Mouse (Mus musculus) hindbrain, embryonic 10.5 days (tissue): Measurements from ENCODE around the gene Cdk20. TPM values are rescaled to one million over a fixed set of nuclear protein-coding genes. Genes with fewer than 3 reads are reported as not detected.
"Not testable (repeated sequence)": the region's sequence is repeated elsewhere in the genome, so short reads cannot be mapped to it uniquely, and the experiment has no call there.

Experiments
- DNase-seq: peaks from one replicate; pipeline ENCODE4 v3.0.0-alpha.2; 2017; ENCODE audit warnings: low spot score
- H3K27ac ChIP-seq: fragments of 300-500 bp; sonication (generic); 2 replicates; pipeline ENCODE4 v1.5.1; 2016; ENCODE audit warnings: mild to moderate bottlenecking, moderate library complexity
- H3K27me3 ChIP-seq: fragments of 300-500 bp; sonication (generic); 2 replicates; pipeline ENCODE4 v1.6.1; 2016; ENCODE audit warnings: mild to moderate bottlenecking; ENCODE audit not compliant: poor library complexity, insufficient read depth, severe bottlenecking
- H3K36me3 ChIP-seq: fragments of 300-500 bp; sonication (generic); 2 replicates; pipeline ENCODE4 v1.6.1; 2016; ENCODE audit warnings: mild to moderate bottlenecking, moderate library complexity
- H3K4me1 ChIP-seq: fragments of 300-500 bp; sonication (generic); replicated peaks from 2 replicates; pipeline ENCODE4 v1.6.1; 2016; ENCODE audit warnings: mild to moderate bottlenecking
- H3K4me3 ChIP-seq: fragments of 300-500 bp; sonication (generic); 2 replicates; pipeline ENCODE4 v1.5.1; 2016; ENCODE audit warnings: mild to moderate bottlenecking, moderate library complexity
- H3K9me3 ChIP-seq: fragments of 300-500 bp; sonication (generic); 2 replicates; pipeline ENCODE4 v1.6.1; 2016; ENCODE audit warnings: mild to moderate bottlenecking, moderate library complexity
- WGBS: fragments of 180-500 bp; shearing (Covaris S2); methylation state at CpG from one replicate; pipeline ENCODE4 v1.1.7; 2016; 5-methylcytosine and 5-hydroxymethylcytosine counted together
- polyA plus RNA-seq: library from polyadenylated mRNA; unstranded; fragments of >200 nt; fragmentation: Nextera tagmentation; extraction: Ambion mirVana; gene quantifications from 2 replicates; pipeline ENCODE4 v1.2.1, GENCODE M21; 2016

Gene Cdk20
- polyA plus RNA-seq, 1 experiment from 2014 or later: 10.6 TPM

DNA sequence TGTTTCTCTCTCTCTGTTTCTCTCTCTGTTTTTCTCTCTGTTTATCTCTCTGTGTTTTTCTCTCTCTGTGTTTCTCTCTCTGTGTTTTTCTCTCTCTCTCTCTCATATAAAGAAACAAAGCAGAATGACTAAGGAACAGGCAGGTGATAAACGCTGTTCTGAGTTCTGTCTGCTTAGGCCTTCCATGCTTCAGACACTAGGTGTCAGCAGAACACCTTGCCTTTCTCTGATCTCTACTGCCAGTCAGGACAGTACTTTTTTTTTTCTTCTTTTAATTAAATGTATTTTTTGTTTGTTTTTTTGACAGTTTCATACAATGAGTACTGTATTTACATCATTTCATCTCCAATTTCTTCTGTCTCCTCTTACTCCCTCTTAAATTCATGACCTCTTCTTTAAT is 2.8 kb upstream of the Cdk20 start:
- WGBS: 14% methylated on average over 1 of the region's 1 CpGs
- H3K4me3 ChIP-seq: no peak overlapping the region
- H3K27ac ChIP-seq: no peak overlapping the region
- no peaks in the 10 kb centered on the region for H3K36me3 ChIP-seq
- no peak for DNase-seq
- no peaks in the 10 kb centered on the region for H3K27me3 ChIP-seq
- no peaks in the 10 kb centered on the region for H3K9me3 ChIP-seq
- H3K4me1 ChIP-seq: peaks cover 17% of the 10 kb centered on the region

DNA sequence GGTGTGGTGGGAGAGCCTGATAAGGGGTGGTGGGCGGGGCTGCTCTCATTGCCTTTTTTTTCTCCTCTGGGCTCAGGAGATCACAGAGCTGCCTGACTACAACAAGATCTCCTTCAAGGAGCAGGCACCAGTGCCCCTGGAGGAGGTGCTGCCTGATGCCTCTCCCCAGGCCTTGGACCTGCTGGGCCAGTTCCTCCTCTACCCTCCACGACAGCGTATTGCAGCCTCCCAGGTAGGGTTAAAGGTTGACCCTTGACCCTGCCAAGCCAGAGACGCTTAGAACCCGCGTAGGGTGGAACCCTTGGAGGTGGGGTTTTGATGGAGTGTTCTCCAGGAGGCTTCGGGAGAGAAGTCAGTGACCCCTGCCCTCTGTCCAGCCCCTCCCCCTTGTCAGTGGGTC is 5.7 kb downstream of the Cdk20 start:
- 64% methylated on average over 7 of the region's 7 CpGs for WGBS
- peaks cover 6% of the 10 kb centered on the region for H3K4me1 ChIP-seq
- DNase-seq: no peak
- H3K27me3 ChIP-seq: no peaks in the 10 kb centered on the region
- H3K27ac ChIP-seq: no peak overlapping the region
- no peaks in the 10 kb centered on the region for H3K9me3 ChIP-seq
- H3K36me3 ChIP-seq: 0 out of 2 replicates have a peak, but pooled peaks cover 7% of the 10 kb centered on the region
- H3K4me3 ChIP-seq: no peak overlapping the region

- Histone ChIP-seq H3K9me3 (no peaks in the 10 kb centered on the region), H3K27ac (no peak overlapping the region), H3K4me1 (no peaks in the 10 kb centered on the region), H3K36me3 (0 out of 2 replicates have a peak, but pooled peaks cover 7% of the 10 kb centered on the region), H3K27me3 (no peaks in the 10 kb centered on the region), H3K4me3 (no peak overlapping the region)
- WGBS: 60% methylated on average over 9 of the region's 9 CpGs
- peak; percentile 64 for DNase-seq
Measured at GRCm38 (mm10) chr13:64438863-64439452, 6.8 kb downstream of the Cdk20 start.

- Histone ChIP-seq H3K9me3 (no peaks in the 10 kb centered on the region), H3K27me3 (no peaks in the 10 kb centered on the region), H3K4me3 (no peak overlapping the region), H3K4me1 (no peaks in the 10 kb centered on the region), H3K36me3 (0 out of 2 replicates have a peak, but pooled peaks cover 7% of the 10 kb centered on the region), H3K27ac (no peak overlapping the region)
- DNase-seq: no peak
- 88% methylated on average over 5 of the region's 5 CpGs for WGBS
Measured at GRCm38 (mm10) chr13:64439471-64439870, 7.4 kb downstream of the Cdk20 start.

DNA sequence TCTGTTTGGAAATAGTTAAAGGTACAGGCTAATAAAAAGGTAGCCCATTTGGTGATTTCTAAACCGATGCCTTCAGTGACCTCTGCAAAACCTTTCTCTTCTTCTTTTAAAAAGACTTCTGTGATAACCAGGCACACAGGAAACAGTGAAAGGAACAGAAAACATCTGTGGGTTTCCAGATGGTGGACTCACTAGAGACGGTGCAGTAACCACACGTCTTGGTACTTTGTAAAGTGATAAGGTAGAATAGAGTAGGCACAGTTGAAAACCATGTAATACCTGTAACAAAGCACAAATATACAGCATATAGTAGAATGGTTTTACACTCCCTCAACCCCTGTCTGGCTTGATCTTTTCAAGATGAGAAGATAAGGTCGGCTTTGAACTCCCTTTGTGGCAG is 8.5 kb downstream of the Cdk20 start:
- no peaks in the 10 kb centered on the region for H3K9me3 ChIP-seq
- no peak for DNase-seq
- 79% methylated on average over 4 of the region's 4 CpGs for WGBS
- H3K4me1 ChIP-seq: no peaks in the 10 kb centered on the region
- no peaks in the 10 kb centered on the region for H3K27me3 ChIP-seq
- H3K4me3 ChIP-seq: no peak overlapping the region
- H3K36me3 ChIP-seq: 0 out of 2 replicates have a peak, but pooled peaks cover 7% of the 10 kb centered on the region
- no peak overlapping the region for H3K27ac ChIP-seq

GRCm38 (mm10) chr13:64443263-64443894 is 11.3 kb downstream of the Cdk20 start:
- H3K36me3 ChIP-seq: 0 out of 2 replicates have a peak, but pooled peaks cover 4% of the 10 kb centered on the region
- no peaks in the 10 kb centered on the region for H3K4me1 ChIP-seq
- no peaks in the 10 kb centered on the region for H3K9me3 ChIP-seq
- H3K27me3 ChIP-seq: no peaks in the 10 kb centered on the region
- 57% methylated on average over 4 of the region's 4 CpGs for WGBS
- peak; percentile 60 for DNase-seq
- no peak overlapping the region for H3K4me3 ChIP-seq
- H3K27ac ChIP-seq: no peak overlapping the region

GRCm38 (mm10) chr13:64445254-64445920 is 13.3 kb downstream of the Cdk20 start:
- DNase-seq: no peak
- no peak overlapping the region for H3K4me3 ChIP-seq
- no peak overlapping the region for H3K27ac ChIP-seq
- no peaks in the 10 kb centered on the region for H3K36me3 ChIP-seq
- no peaks in the 10 kb centered on the region for H3K9me3 ChIP-seq
- 84% methylated on average over 9 of the region's 9 CpGs for WGBS
- H3K27me3 ChIP-seq: no peaks in the 10 kb centered on the region
- H3K4me1 ChIP-seq: no peaks in the 10 kb centered on the region

DNA sequence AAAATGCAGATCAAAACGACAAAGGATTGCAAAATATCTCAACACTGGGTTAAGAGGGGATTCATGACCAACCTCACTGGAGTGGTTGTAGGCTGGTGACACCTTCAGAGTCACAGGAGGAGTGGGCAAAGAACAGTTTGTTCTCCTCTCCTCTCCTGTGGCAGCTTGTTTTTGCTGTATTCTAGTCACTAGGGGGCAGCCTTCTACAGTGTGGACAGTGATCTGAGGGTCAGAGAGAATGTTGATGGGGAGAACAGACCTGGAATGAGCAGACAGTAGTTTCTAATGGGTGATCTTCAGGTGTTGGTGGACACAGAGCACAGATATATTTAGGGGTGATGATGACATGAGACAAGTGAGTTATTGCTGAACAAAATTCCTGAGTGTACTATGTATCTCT is 15.8 kb downstream of the Cdk20 start:
- Histone ChIP-seq H3K9me3 (no peaks in the 10 kb centered on the region), H3K36me3 (no peaks in the 10 kb centered on the region), H3K4me3 (no peak overlapping the region), H3K27ac (no peak overlapping the region), H3K27me3 (no peaks in the 10 kb centered on the region), H3K4me1 (no peaks in the 10 kb centered on the region)
- DNase-seq: peak; percentile 18
- 2% methylated on average over 1 of the region's 1 CpGs for WGBS

GRCm38 (mm10) chr13:64448729-64449128 is 16.6 kb downstream of the Cdk20 start:
- WGBS: 87% methylated on average over 5 of the region's 5 CpGs

DNA sequence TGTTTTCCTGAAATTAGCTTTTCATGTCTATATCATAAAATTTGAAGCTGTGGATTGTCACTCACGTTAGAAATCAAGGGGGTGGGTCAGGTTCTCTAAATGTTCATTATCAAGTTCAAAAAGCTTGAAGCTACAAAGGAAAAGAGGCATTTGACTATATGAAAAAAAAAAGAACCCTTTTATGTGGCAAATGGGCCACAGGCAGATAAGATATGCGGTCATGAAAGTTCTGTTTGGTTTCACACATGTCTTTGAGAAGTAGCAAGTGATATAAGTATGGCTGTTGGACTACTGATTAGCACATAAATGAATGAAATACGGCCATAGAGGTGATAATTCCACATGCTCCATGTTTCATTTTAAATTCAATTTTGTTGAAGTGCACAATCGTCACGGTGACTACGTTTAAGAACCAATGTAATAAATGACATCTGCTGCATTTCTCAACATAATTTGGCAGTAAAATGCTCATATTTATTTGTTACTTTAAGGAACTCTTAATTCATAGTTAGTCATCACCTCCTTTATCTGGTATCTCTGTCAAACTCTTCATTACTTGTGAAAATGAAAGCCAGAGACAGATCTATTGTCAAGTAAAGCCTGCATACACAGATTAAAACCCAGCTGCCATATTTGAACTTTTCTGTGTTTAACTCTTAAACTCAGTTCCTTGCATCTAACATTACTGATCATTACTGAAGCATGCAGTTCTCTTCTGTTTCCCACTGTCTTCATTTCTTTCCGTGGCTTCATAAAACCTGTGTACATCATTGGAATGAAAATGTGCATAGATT is 18.1 kb downstream of the Cdk20 start:
- Histone ChIP-seq H3K4me3 (no peak overlapping the region), H3K27ac (no peak overlapping the region), H3K4me1 (no peaks in the 10 kb centered on the region), H3K36me3 (no peaks in the 10 kb centered on the region), H3K27me3 (no peaks in the 10 kb centered on the region), H3K9me3 (no peaks in the 10 kb centered on the region)
- 83% methylated on average over 7 of the region's 7 CpGs for WGBS
- DNase-seq: no peak

More at GRCm38 (mm10) chr13:64448729-64449128, 16.6 kb downstream of the Cdk20 start:
- H3K9me3 ChIP-seq: no peaks in the 10 kb centered on the region
- no peak for DNase-seq
- no peak overlapping the region for H3K27ac ChIP-seq
- H3K4me1 ChIP-seq: no peaks in the 10 kb centered on the region
- H3K4me3 ChIP-seq: no peak overlapping the region
- no peaks in the 10 kb centered on the region for H3K27me3 ChIP-seq
- H3K36me3 ChIP-seq: no peaks in the 10 kb centered on the region

DNA sequence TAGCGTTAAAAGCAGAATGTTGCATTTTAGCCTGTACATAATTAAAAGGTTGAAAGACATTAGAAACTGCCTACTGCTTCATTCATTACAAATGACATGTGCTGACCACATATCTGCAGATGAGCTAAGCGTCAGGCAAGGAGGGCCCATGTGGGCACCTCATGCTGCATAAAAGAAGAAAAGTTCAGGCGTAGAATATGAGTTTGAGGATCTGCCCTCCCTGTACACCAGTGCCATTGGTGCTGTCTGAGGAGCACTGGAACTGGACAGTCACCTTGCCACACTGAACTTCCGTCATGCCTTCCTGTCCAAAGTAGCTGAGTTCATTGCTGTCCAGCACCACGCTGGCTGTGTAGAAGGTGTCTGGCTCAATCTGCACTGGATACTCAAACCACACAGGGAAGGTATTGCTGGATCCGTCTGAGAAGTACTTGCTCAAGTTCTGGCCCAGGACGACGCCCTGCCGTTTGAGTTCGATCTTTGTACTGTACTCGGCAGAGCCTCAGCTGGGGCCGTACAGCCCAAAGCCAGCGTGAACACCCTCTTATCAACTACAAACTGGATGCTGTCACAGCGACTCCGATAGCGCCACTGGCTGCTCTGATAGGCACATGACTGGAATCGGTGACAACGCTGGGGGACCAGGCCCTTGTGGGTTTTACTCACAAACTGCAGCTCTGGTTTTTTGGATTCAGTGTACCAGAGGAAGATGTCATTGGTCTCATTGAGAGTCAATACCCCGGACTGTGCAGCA is 25.3 kb downstream of the Cdk20 start:
- not testable (repeated sequence) for H3K27me3 ChIP-seq, H3K27ac ChIP-seq, H3K36me3 ChIP-seq, DNase-seq, H3K4me1 ChIP-seq, H3K4me3 ChIP-seq, H3K9me3 ChIP-seq
- 92% methylated on average over 19 of the region's 19 CpGs for WGBS

- Histone ChIP-seq H3K9me3 (peaks cover 5% of the 10 kb centered on the region; the same call in 1 of the 2 replicates), H3K36me3 (no peaks in the 10 kb centered on the region), H3K4me1 (no peaks in the 10 kb centered on the region), H3K27me3 (no peaks in the 10 kb centered on the region), H3K4me3 (no peak overlapping the region), H3K27ac (no peak overlapping the region)
- WGBS: 95% methylated on average over 14 of the region's 14 CpGs
- DNase-seq: no peak
Measured at GRCm38 (mm10) chr13:64458181-64458580, 26.1 kb downstream of the Cdk20 start.
